Mouse (Mus musculus) spleen, adult 2 months (tissue): Measurements from ENCODE around the gene Nudt4.

Experiments used
- CTCF ChIP-seq: fragments of 200-500 bp; IDR thresholded peaks from 2 replicates; pipeline ENCODE4 v1.5.1; 2011; ENCODE audit warnings: mild to moderate bottlenecking, inconsistent platforms; ENCODE audit not compliant: insufficient read depth, insufficient read length, insufficient replicate concordance; ENCODE audit errors: extremely low read depth
- POLR2A ChIP-seq: fragments of 200-500 bp; IDR thresholded peaks from 2 replicates; pipeline ENCODE4 v1.6.1; 2011; ENCODE audit warnings: low read depth, low read length, inconsistent platforms

DNA sequence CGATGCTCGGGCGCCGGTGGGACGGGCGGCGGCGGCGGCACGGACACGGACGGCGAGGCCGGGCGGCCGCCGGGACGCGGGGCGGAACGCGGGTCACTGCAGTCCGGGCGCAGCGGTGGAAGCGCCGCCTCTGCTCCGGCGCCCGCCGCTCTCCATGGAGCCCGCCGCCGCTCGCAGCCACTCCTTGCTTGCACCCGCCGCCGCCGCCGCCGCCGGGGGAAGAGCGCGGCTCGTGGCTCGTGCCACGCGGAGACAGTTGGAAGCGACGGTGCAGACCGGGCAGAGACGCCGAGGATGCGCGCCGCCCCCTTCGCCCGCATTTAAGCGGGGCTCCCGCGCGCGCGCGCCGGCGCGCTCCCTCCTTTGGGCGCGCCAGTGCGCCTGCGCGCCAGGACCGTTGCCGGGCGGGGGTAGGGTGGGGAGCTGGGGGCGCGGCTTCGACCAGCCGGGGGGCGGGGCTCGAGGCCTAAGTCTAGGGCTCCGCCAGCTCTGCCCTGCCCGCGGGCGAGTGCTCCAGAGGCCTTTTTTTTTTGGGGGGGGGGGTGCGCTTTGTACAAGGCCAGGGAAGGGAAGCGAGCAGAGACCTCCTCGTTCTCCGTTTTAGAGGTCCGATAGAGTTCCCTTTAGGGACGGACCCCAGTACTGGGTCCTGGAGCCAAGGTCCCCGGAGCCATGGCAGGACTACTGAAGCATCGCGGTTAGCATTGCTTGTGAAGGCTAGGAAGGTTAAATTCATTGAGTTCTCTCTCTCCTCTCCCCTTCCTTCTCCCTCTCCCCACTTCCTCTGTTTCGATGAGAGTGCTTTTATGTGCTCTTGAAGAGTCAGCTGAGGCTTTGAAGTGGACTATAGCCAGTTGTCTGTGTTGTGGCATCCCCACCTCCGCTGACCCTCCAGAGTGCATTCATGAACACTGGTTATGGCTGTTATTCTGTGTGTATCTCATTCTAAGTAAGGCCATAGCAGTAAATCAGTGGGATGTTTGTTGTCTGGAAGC, at the start of gene Nudt4:
- no peak for TF ChIP-seq CTCF
- TF ChIP-seq POLR2A: peak; percentile 18; the same call in 1 of the 2 replicates
